Mouse (Mus musculus): ENCODE data around the gene Hnrnpr. TPM values are rescaled to one million over a fixed set of nuclear protein-coding genes. Genes with fewer than 3 reads are reported as not detected.

Hnrnpr gene
- polyA plus RNA-seq, 1 experiment from 2014 or later = 207 TPM

DNA sequence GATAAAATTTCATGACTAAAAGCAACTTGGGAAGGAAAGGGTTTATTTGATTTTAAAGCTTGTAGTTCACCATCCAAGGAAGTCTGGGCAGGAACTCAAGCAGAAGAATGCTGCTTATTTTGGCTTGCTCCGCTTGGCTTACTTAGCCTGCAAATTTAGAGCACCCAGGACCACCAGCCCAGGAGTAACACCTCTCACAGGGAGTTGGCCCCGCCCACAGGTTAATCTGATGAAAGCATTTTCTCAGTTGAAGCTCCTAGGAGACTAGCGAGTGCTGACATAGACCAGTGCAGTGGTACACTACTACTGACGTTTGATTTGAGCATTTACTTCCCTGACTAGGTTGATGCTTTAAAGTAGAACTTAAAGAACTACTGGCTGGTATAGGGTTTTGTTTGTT, 26.4 kb downstream of the Hnrnpr start:
- Histone ChIP-seq H3K36me3 (ENCODE audit: control insufficient read depth, insufficient read depth, low read length) (peaks cover 64% of the 10 kb centered on the region), H3K4me1 (ENCODE audit: control insufficient read depth, insufficient read depth, low read length) (no peaks in the 10 kb centered on the region), H3K4me3 (replicated peaks; ENCODE audit: low read depth, low read length) (no peak overlapping the region), H3K27ac (replicated peaks; ENCODE audit: low read depth, low read length) (no peak overlapping the region), H3K4me2 (ENCODE audit: low read length) (no peak overlapping the region), H3K9ac (replicated peaks; ENCODE audit: low read length) (no peak overlapping the region), H3K9me3 (ENCODE audit: control insufficient read depth, low read length) (no peaks in the 10 kb centered on the region), H3K27me3 (ENCODE audit: control insufficient read depth, insufficient read depth, low read length) (no peaks in the 10 kb centered on the region)
- 72% methylated on average over 4 of the region's 4 CpGs for WGBS
- ATAC-seq (ENCODE audit: low FRiP score, low TSS enrichment) (no peak), DNase-seq (no peak)

DNA sequence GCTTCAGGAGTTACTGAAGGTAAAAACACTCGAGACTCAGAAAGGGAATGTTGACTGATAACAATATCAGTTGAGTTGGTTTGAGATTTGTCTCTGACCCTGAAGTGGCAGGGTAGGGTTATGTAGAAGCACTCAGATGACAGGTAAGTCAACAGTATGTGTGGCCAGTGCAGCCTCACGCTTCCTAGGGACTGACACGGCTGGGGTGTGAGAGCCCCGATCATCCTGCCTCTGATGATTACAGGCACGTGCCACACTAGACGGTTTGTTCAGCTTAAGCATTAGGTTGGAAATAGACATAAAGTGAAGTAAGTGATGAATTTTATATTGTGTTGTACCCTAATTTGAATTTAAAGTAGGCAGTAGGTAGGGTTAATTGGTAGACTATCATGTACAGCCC, 38.9 kb downstream of the Hnrnpr start:
- no peak for ATAC-seq (ENCODE audit: low FRiP score, low TSS enrichment)

DNA sequence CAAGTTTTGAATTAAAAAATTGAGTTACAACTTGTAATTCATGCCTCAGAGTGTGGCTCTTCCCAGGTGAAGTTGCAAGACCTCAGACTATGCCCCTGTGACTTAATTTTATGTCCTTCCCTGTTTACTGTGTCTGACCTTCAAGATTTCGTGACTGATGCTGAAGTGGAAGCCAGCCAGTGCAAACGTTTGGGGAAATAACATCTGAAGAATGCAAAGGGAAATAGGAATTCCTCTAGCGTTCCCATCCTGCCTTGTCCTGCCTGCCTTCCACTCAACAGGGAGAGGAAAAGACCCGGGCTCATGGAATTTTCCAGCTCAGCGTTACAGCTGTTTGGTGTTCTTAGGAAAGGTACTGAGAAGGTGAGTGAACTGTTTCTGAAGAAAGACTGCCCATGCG, 46.3 kb downstream of the Hnrnpr start:
- no peaks in the 10 kb centered on the region for H3K27me3 ChIP-seq (ENCODE audit: control insufficient read depth, insufficient read depth, low read length)
- WGBS = 85% methylated on average over 6 of the region's 6 CpGs
- DNase-seq = no peak
- no peaks in the 10 kb centered on the region for H3K9me3 ChIP-seq (ENCODE audit: control insufficient read depth, low read length)
- H3K36me3 ChIP-seq (ENCODE audit: control insufficient read depth, insufficient read depth, low read length) = peaks cover 75% of the 10 kb centered on the region
- ATAC-seq (ENCODE audit: low FRiP score, low TSS enrichment) = no peak
- no peak overlapping the region for H3K4me2 ChIP-seq (ENCODE audit: low read length)
- no peak overlapping the region for H3K27ac ChIP-seq (replicated peaks; ENCODE audit: low read depth, low read length)
- H3K4me1 ChIP-seq (ENCODE audit: control insufficient read depth, insufficient read depth, low read length) = no peaks in the 10 kb centered on the region
- no peak overlapping the region for H3K9ac ChIP-seq (replicated peaks; ENCODE audit: low read length)
- no peak overlapping the region for H3K4me3 ChIP-seq (replicated peaks; ENCODE audit: low read depth, low read length)

More for the DNA sequence above, 38.9 kb downstream of the Hnrnpr start:
- no peaks in the 10 kb centered on the region for H3K4me1 ChIP-seq (ENCODE audit: control insufficient read depth, insufficient read depth, low read length)
- no peaks in the 10 kb centered on the region for H3K9me3 ChIP-seq (ENCODE audit: control insufficient read depth, low read length)
- H3K27me3 ChIP-seq (ENCODE audit: control insufficient read depth, insufficient read depth, low read length) = no peaks in the 10 kb centered on the region
- H3K9ac ChIP-seq (replicated peaks; ENCODE audit: low read length) = no peak overlapping the region
- H3K4me3 ChIP-seq (replicated peaks; ENCODE audit: low read depth, low read length) = no peak overlapping the region
- H3K4me2 ChIP-seq (ENCODE audit: low read length) = no peak overlapping the region
- peaks cover 55% of the 10 kb centered on the region for H3K36me3 ChIP-seq (ENCODE audit: control insufficient read depth, insufficient read depth, low read length)
- DNase-seq = no peak
- WGBS = 95% methylated on average over 6 of the region's 6 CpGs
- no peak overlapping the region for H3K27ac ChIP-seq (replicated peaks; ENCODE audit: low read depth, low read length)

DNA sequence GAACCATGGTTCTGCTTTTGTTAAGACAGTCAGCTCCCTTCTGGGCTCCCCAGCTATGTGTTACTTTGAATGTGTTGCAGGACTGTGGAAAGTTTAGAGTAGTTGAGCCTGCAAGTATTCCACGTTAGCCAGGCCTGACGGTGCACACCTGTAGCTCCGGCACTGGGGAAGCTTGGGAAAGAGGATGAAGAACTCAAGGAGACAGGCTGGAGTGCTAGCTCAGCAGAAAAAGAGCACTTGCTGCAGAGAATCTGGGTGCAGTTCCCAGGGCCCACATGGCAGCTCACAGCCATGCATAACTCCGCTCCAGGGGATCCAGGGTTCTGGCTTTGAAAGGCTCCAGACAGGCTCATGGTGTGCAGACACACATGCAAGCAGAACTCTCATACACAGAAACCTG, 46.7 kb downstream of the Hnrnpr start:
- Histone ChIP-seq H3K27ac (replicated peaks; ENCODE audit: low read depth, low read length) (no peak overlapping the region), H3K4me3 (replicated peaks; ENCODE audit: low read depth, low read length) (no peak overlapping the region), H3K4me1 (ENCODE audit: control insufficient read depth, insufficient read depth, low read length) (no peaks in the 10 kb centered on the region), H3K27me3 (ENCODE audit: control insufficient read depth, insufficient read depth, low read length) (no peaks in the 10 kb centered on the region), H3K9me3 (ENCODE audit: control insufficient read depth, low read length) (no peaks in the 10 kb centered on the region), H3K4me2 (ENCODE audit: low read length) (no peak overlapping the region), H3K36me3 (ENCODE audit: control insufficient read depth, insufficient read depth, low read length) (peaks cover 72% of the 10 kb centered on the region), H3K9ac (replicated peaks; ENCODE audit: low read length) (no peak overlapping the region)
- no peak for ATAC-seq (ENCODE audit: low FRiP score, low TSS enrichment)
- 96% methylated on average over 4 of the region's 4 CpGs for whole genome bisulfite sequencing
- no peak for DNase-seq

DNA sequence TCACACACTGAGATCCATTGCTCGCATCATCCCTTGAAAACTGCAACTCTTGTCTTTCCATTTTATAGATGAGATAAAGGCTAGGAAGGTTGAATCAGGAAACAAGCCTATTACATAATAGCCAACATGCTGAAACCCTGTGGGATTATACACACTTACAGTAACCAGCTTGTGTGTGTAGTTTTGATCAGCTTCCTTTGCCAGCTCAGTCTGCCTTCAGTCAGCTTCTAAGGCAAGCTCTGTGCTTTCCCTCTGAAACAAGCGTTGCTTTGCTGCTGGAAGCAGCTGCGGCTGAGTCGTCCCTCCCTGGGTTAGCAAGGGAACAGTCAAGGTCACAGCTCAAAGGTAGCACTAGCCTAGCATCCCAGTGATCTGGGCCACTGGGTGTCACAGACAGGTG, 57.1 kb downstream of the Hnrnpr start:
- H3K27ac ChIP-seq (replicated peaks; ENCODE audit: low read depth, low read length) = no peak overlapping the region
- DNase-seq = no peak
- H3K36me3 ChIP-seq (ENCODE audit: control insufficient read depth, insufficient read depth, low read length) = no peaks in the 10 kb centered on the region
- H3K9me3 ChIP-seq (ENCODE audit: control insufficient read depth, low read length) = no peaks in the 10 kb centered on the region
- no peak overlapping the region for H3K4me2 ChIP-seq (ENCODE audit: low read length)
- no peaks in the 10 kb centered on the region for H3K27me3 ChIP-seq (ENCODE audit: control insufficient read depth, insufficient read depth, low read length)
- no peak overlapping the region for H3K9ac ChIP-seq (replicated peaks; ENCODE audit: low read length)
- WGBS = 71% methylated on average over 4 of the region's 4 CpGs
- H3K4me1 ChIP-seq (ENCODE audit: control insufficient read depth, insufficient read depth, low read length) = no peaks in the 10 kb centered on the region
- H3K4me3 ChIP-seq (replicated peaks; ENCODE audit: low read depth, low read length) = no peak overlapping the region
- no peak for ATAC-seq (ENCODE audit: low FRiP score, low TSS enrichment)

DNA sequence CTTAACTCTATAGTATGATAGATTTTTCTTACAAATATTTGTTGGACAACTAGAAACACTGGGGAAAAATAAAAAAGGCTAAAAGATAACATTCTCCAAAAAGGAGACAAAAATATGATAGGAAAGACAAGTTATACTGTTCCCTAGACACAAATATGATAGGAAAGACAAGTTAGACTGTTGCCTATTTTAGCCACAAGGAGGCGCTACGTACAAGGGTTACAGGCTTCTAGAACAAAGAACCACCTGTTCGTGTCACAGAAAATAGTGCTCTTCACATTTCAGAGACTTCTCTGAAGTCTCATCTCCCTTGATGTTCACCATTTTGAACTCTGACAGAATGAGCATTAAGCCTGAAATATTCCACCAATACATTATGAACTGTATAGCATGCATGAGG, 59.0 kb downstream of the Hnrnpr start:
- ATAC-seq (ENCODE audit: low FRiP score, low TSS enrichment) (no peak), DNase-seq (peak; percentile 87)
- H3K9ac ChIP-seq (replicated peaks; ENCODE audit: low read length) = no peak overlapping the region
- H3K9me3 ChIP-seq (ENCODE audit: control insufficient read depth, low read length) = no peaks in the 10 kb centered on the region
- no peaks in the 10 kb centered on the region for H3K36me3 ChIP-seq (ENCODE audit: control insufficient read depth, insufficient read depth, low read length)
- no peak overlapping the region for H3K27ac ChIP-seq (replicated peaks; ENCODE audit: low read depth, low read length)
- H3K4me3 ChIP-seq (replicated peaks; ENCODE audit: low read depth, low read length) = no peak overlapping the region
- no peaks in the 10 kb centered on the region for H3K27me3 ChIP-seq (ENCODE audit: control insufficient read depth, insufficient read depth, low read length)
- WGBS = under 1% methylated on average over 3 of the region's 3 CpGs
- H3K4me2 ChIP-seq (ENCODE audit: low read length) = no peak overlapping the region
- H3K4me1 ChIP-seq (ENCODE audit: control insufficient read depth, insufficient read depth, low read length) = peaks cover 10% of the 10 kb centered on the region

DNA sequence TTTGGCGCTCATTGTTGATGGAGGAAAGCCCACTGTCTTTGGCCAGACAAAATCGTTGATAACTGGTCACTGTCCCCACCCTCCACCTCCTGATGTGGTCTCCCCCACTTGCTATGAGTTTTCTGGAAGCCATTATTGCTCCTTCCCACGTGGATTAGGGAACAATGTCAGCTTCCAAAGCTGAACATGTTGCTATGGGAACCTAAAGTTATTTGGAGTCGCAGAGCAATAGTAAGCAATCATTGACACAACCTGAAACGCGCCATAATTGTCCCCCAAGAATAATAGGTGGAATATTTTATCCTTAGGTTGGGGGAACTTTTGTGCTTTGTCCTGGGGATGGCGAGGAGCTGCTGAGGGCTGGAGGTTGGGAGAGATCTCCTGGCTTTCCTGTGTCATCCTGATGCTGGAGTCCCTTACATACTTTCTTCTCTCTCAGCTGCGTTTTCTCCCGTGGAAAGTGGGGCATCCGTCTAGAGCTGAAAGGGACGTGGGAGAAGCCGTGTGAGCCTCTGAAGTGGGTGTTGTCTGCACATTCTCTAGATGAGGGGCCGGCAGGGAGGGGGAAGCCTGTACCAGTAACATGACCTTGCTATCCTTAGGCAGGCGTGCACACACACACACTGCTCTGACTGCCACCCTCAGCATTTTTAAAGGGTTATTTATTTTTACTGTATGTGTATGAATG, 62.9 kb downstream of the Hnrnpr start:
- DNase-seq = peak; percentile 33
- WGBS = 25% methylated on average over 14 of the region's 14 CpGs
- H3K4me3 ChIP-seq (replicated peaks; ENCODE audit: low read depth, low read length) = no peak overlapping the region
- H3K4me1 ChIP-seq (ENCODE audit: control insufficient read depth, insufficient read depth, low read length) = peaks cover 10% of the 10 kb centered on the region
- no peaks in the 10 kb centered on the region for H3K27me3 ChIP-seq (ENCODE audit: control insufficient read depth, insufficient read depth, low read length)
- no peaks in the 10 kb centered on the region for H3K36me3 ChIP-seq (ENCODE audit: control insufficient read depth, insufficient read depth, low read length)
- ATAC-seq (ENCODE audit: low FRiP score, low TSS enrichment) = no peak
- no peaks in the 10 kb centered on the region for H3K9me3 ChIP-seq (ENCODE audit: control insufficient read depth, low read length)
- H3K4me2 ChIP-seq (ENCODE audit: low read length) = no peak overlapping the region
- no peak overlapping the region for H3K9ac ChIP-seq (replicated peaks; ENCODE audit: low read length)
- 0 out of 2 replicates have a peak overlapping the region, but pooled peaks have one; percentile 6 for H3K27ac ChIP-seq (replicated peaks; ENCODE audit: low read depth, low read length)

DNA sequence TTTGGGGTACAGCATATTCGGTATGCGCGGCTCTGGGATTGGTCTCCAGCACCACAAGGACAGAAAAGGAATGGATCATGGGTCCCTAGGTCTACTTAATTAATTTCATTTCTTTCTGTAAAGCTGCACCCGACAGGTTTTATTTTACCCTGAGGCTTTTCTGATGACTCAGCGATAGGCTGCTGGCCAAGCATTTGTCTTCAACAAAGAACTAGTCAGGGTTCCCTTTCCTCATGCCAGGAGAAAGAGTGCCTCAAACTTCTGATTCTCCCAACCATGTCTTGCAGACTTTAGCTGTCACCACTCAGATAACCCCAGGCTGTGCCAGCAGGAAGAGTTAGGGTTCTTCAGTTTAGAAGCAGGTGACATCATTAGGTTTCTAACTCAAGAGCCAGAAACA, 66.3 kb downstream of the Hnrnpr start:
- Histone ChIP-seq H3K36me3 (ENCODE audit: control insufficient read depth, insufficient read depth, low read length) (no peaks in the 10 kb centered on the region), H3K4me1 (ENCODE audit: control insufficient read depth, insufficient read depth, low read length) (peaks cover 10% of the 10 kb centered on the region), H3K4me2 (ENCODE audit: low read length) (no peak overlapping the region), H3K27me3 (ENCODE audit: control insufficient read depth, insufficient read depth, low read length) (no peaks in the 10 kb centered on the region), H3K9me3 (ENCODE audit: control insufficient read depth, low read length) (no peaks in the 10 kb centered on the region), H3K27ac (replicated peaks; ENCODE audit: low read depth, low read length) (no peak overlapping the region), H3K4me3 (replicated peaks; ENCODE audit: low read depth, low read length) (no peak overlapping the region), H3K9ac (replicated peaks; ENCODE audit: low read length) (no peak overlapping the region)
- WGBS = 85% methylated on average over 5 of the region's 5 CpGs
- no peak for ATAC-seq (ENCODE audit: low FRiP score, low TSS enrichment)
- no peak for DNase-seq

DNA sequence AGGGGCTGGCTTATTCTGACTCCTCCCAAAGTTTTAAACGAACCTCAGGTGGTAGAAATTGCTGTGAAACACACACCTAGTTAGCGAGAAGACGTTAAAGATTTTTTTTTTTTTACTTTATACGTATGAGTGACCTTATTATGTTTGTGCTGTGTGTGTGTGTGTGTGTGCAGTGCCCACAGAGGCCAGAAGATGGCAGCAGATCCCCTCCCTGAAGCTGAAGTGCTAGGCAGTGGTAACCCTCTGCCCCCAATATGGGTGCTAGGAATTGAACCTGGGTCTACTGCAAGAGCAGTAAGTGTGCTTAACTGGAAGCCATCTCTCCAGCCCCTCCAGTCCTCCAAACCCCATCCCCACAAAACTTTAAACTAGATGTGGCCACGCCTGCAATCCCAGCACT, 72.3 kb downstream of the Hnrnpr start:
- no peaks in the 10 kb centered on the region for H3K9me3 ChIP-seq (ENCODE audit: control insufficient read depth, low read length)
- H3K27ac ChIP-seq (replicated peaks; ENCODE audit: low read depth, low read length) = no peak overlapping the region
- no peaks in the 10 kb centered on the region for H3K4me1 ChIP-seq (ENCODE audit: control insufficient read depth, insufficient read depth, low read length)
- no peak overlapping the region for H3K4me2 ChIP-seq (ENCODE audit: low read length)
- 87% methylated on average over 5 of the region's 5 CpGs for WGBS
- ATAC-seq (ENCODE audit: low FRiP score, low TSS enrichment) = no peak
- DNase-seq = no peak
- no peak overlapping the region for H3K9ac ChIP-seq (replicated peaks; ENCODE audit: low read length)
- no peaks in the 10 kb centered on the region for H3K36me3 ChIP-seq (ENCODE audit: control insufficient read depth, insufficient read depth, low read length)
- no peak overlapping the region for H3K4me3 ChIP-seq (replicated peaks; ENCODE audit: low read depth, low read length)
- no peaks in the 10 kb centered on the region for H3K27me3 ChIP-seq (ENCODE audit: control insufficient read depth, insufficient read depth, low read length)

All from midbrain, embryonic 14.5 days (tissue).